Mouse (Mus musculus) neural tube, embryonic 12.5 days (tissue): ENCODE data around the gene Tas2r138. TPM values are rescaled to one million over a fixed set of nuclear protein-coding genes. Genes with fewer than 3 reads are reported as not detected.
"Not testable (repeated sequence)": the region's sequence is repeated elsewhere in the genome, so short reads cannot be mapped to it uniquely, and the experiment has no call there.

Experiments
- ATAC-seq: fragments of 200-750 bp; cut with Nextera tagmentation; 2 replicates; pipeline ENCODE4 v1.8.0; 2017; ENCODE audit warnings: low read depth, mild to moderate bottlenecking, moderate TSS enrichment, moderate library complexity; ENCODE audit not compliant: low FRiP score
- H3K27ac ChIP-seq: fragments of 300-500 bp; sonication (generic); 2 replicates; pipeline ENCODE4 v1.5.1; 2016
- H3K27me3 ChIP-seq: fragments of 300-500 bp; sonication (generic); replicated peaks from 2 replicates; pipeline ENCODE4 v1.6.1; 2016; ENCODE audit warnings: mild to moderate bottlenecking
- H3K36me3 ChIP-seq: fragments of 300-500 bp; sonication (generic); 2 replicates; pipeline ENCODE4 v1.6.1; 2016; ENCODE audit warnings: mild to moderate bottlenecking
- H3K4me1 ChIP-seq: fragments of 300-500 bp; sonication (generic); 2 replicates; pipeline ENCODE4 v1.6.1; 2016
- H3K4me2 ChIP-seq: fragments of 300-500 bp; sonication (generic); replicated peaks from 2 replicates; pipeline ENCODE4 v1.6.1; 2016; ENCODE audit warnings: mild to moderate bottlenecking
- H3K4me3 ChIP-seq: fragments of 300-500 bp; sonication (generic); 2 replicates; pipeline ENCODE4 v1.5.1; 2016
- H3K9ac ChIP-seq: fragments of 300-500 bp; sonication (generic); 2 replicates; pipeline ENCODE4 v1.6.1; 2016; ENCODE audit warnings: mild to moderate bottlenecking
- H3K9me3 ChIP-seq: fragments of 300-500 bp; sonication (generic); 2 replicates; pipeline ENCODE4 v1.6.1; 2016; ENCODE audit warnings: mild to moderate bottlenecking
- WGBS: fragments of 180-500 bp; shearing (Covaris S2); methylation state at CpG from one replicate; pipeline ENCODE4 v1.1.7; 2016; 5-methylcytosine and 5-hydroxymethylcytosine counted together
- polyA plus RNA-seq: library from polyadenylated mRNA; unstranded; fragments of >200 nt; fragmentation: Nextera tagmentation; extraction: Ambion mirVana; gene quantifications from 2 replicates; pipeline ENCODE4 v1.2.1, GENCODE M21; 2016

The Tas2r138 gene
- polyA plus RNA-seq, 1 experiment from 2014 or later = not detected

DNA sequence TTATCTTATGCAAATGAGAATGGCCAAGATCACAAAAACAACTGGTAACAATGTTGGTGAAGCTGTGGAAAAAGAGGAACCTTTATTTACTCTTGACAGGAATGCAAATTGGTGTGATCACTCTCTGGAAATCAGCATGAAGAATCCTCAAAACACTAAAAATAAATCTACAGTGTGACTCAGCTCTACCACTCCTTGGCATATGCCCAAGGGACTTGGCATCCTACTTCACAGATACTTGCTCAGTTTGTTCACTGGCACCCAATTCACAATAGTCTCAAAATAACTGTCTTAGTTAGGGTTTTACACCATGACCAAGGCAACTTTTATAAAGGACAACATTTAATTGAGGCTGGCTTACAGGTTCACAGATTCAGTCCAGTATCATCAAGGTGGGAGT is 5.7 kb downstream of the Tas2r138 start:
- Histone ChIP-seq H3K36me3 (no peaks in the 10 kb centered on the region), H3K27ac (no peak overlapping the region), H3K4me2 (no peak overlapping the region), H3K9me3 (no peaks in the 10 kb centered on the region), H3K9ac (no peak overlapping the region), H3K4me3 (no peak overlapping the region), H3K27me3 (no peaks in the 10 kb centered on the region), H3K4me1 (no peaks in the 10 kb centered on the region)
- ATAC-seq = no peak

DNA sequence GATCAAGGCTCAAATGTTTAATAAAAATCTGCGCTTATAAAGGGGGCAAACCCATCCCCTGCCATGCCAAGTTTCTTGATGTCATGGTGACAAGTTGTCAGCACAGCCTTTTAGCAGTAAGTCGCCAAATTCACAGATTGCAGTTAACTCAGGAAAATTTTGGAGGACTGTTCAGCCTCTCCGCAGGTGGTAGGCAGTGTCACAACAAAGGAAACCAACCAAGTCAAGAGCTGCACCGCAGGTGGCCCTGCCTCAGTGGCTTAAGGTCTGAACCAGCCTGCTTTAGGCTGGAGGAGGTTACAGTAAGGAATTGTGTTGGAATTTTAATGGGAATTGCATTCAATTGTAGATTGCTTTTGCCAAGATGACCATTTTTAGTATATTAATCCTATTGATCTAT is 14.6 kb downstream of the Tas2r138 start:
- 29% methylated on average over 4 of the region's 4 CpGs for WGBS
- H3K4me3 ChIP-seq, H3K27ac ChIP-seq, H3K27me3 ChIP-seq, ATAC-seq, H3K9me3 ChIP-seq, H3K4me2 ChIP-seq, H3K36me3 ChIP-seq, H3K9ac ChIP-seq, H3K4me1 ChIP-seq: not testable (repeated sequence)

DNA sequence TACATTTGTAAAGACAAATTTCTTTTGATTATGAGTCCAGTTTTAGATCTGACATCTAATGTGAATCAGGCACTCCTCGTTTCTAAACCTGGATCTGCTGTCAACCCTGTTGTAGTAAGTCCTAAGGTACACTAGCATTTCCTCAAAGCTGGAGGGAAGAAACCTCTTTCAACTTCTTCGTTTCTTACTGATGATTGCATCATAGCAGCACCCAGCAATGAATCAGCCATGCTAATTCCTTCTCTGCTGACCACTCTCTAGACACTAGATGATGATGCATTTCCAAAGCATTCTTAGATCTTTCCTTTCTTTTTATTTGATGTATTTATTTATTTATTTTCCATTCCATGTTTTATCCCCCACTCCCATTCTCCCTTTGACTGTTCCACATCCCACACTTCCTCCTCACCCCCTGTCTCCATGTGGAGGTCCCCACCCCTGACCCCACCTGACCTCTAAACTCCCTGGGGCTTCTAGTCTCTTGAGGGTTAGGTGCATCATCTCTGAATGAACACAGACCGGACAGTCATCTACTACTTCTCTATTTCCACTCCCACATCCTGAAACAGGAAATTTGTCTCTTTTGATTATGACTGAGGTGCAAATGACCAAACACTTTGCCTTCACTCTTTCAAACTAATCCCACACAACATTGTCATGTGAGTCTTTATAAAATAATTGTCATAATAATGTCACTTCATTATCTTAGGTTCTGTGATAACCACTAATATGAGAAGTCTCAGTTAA is 18.1 kb downstream of the Tas2r138 start:
- no peaks in the 10 kb centered on the region for H3K9me3 ChIP-seq
- no peak for ATAC-seq
- no peaks in the 10 kb centered on the region for H3K27me3 ChIP-seq
- H3K27ac ChIP-seq = no peak overlapping the region
- H3K9ac ChIP-seq = no peak overlapping the region
- no peaks in the 10 kb centered on the region for H3K36me3 ChIP-seq
- no peaks in the 10 kb centered on the region for H3K4me1 ChIP-seq
- no peak overlapping the region for H3K4me2 ChIP-seq
- 75% methylated on average over 3 of the region's 3 CpGs for WGBS
- H3K4me3 ChIP-seq = no peak overlapping the region

DNA sequence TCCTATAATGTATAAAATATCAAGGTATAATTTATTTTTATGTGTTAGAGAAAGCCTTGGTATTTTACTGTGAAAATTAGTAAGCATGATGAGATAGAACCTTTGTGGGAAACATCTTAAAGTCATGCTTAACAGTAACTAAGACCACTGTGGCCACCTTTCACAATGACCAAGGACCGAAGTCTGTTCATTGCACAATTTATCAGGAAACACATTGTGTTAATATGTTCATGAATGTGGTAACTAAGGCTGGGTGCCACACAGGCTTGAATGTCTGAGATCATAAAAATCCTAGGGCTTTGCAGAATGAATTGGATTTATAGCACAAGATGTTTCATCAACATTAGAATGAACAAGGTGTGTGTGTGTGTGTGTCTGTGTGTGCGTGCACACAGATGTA is 24.8 kb downstream of the Tas2r138 start:
- H3K9me3 ChIP-seq = no peaks in the 10 kb centered on the region
- H3K4me1 ChIP-seq = no peaks in the 10 kb centered on the region
- H3K4me3 ChIP-seq = no peak overlapping the region
- H3K36me3 ChIP-seq = no peaks in the 10 kb centered on the region
- ATAC-seq = no peak
- no peak overlapping the region for H3K9ac ChIP-seq
- H3K4me2 ChIP-seq = no peak overlapping the region
- no peak overlapping the region for H3K27ac ChIP-seq
- WGBS = 91% methylated on average over 2 of the region's 2 CpGs
- no peaks in the 10 kb centered on the region for H3K27me3 ChIP-seq

DNA sequence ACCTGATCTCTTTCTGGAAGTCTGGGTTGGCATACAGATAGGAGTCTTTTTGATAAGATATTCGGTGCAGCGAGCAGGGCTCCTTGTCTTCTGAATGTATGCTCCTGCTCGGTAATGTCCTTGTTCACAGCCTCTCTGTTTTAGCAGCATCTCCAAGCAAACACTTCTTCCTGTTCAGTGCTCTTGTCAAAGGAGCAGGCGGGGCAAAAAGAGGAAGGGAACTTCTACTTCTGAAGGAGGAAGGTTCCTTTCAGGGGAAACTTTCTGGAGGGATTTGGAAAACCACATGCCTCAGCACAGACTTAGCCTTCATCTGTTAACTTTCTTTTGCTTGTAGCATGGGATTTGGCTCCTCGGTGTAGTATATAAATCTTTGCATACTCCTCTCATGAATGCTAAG is 27.5 kb downstream of the Tas2r138 start, which contains the start of gene Clec5a:
Gene Clec5a (minus strand): TSS at position 177 of the 400 bp plus-strand sequence.
- no peak within 1 kb of the TSS for H3K4me3 ChIP-seq
- 82% methylated on average over 5 of the region's 5 CpGs for WGBS
- no peaks in the 10 kb centered on the region for H3K36me3 ChIP-seq
- H3K9ac ChIP-seq = no peak within 1 kb of the TSS
- no peak within 1 kb of the TSS for H3K4me2 ChIP-seq
- no peak for ATAC-seq
- no peaks in the 10 kb centered on the region for H3K27me3 ChIP-seq
- H3K9me3 ChIP-seq = no peaks in the 10 kb centered on the region
- H3K27ac ChIP-seq = no peak within 1 kb of the TSS
- no peaks in the 10 kb centered on the region for H3K4me1 ChIP-seq

DNA sequence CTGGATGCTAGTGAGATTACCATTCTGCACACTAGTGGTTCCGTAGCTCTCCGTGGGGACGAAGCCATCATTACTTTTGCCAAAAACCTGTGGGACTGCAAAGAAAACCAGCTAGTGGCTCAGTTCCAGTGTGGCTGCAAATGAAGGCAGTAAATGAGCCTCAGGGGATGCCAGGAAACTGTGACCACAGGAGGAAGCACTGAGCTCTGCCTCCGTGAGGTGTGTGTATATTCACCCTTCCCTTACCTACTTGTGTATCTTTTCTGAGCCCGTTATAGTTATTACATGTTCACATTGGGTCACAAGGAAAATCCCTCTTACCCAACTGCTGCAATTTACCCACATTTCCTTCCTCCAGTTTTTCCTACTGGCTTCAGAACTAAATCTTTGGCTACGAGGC is 28.8 kb downstream of the Tas2r138 start:
- no peaks in the 10 kb centered on the region for H3K4me1 ChIP-seq
- H3K9ac ChIP-seq = no peak overlapping the region
- no peak for ATAC-seq
- no peaks in the 10 kb centered on the region for H3K9me3 ChIP-seq
- H3K27ac ChIP-seq = no peak overlapping the region
- H3K4me3 ChIP-seq = no peak overlapping the region
- WGBS = 85% methylated on average over 6 of the region's 6 CpGs
- no peaks in the 10 kb centered on the region for H3K27me3 ChIP-seq
- no peak overlapping the region for H3K4me2 ChIP-seq
- H3K36me3 ChIP-seq = no peaks in the 10 kb centered on the region

DNA sequence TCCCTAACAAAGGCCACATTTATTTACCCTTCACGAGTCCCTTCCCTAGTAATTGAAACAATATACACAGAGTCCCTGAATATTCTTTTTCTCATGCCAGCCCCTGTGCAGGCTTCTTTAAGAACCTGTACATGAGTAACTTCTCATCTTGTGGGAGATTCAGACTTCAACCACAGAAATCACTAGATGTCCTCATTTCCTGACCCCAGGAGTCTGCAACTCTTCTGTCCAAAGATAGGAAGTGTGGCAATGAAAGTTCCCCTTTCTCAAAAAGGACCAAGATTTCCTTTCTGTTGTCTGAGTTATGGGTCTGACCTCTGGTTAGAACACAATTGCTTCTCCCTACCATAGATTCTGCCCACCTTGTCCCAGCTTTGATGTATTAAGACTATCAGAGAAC is 36.8 kb downstream of the Tas2r138 start:
- Histone ChIP-seq H3K4me2 (no peak overlapping the region), H3K4me1 (no peaks in the 10 kb centered on the region), H3K36me3 (no peaks in the 10 kb centered on the region), H3K9ac (no peak overlapping the region), H3K27me3 (no peaks in the 10 kb centered on the region), H3K27ac (no peak overlapping the region), H3K4me3 (no peak overlapping the region), H3K9me3 (no peaks in the 10 kb centered on the region)
- WGBS = 80% methylated on average over 1 of the region's 1 CpGs
- no peak for ATAC-seq

DNA sequence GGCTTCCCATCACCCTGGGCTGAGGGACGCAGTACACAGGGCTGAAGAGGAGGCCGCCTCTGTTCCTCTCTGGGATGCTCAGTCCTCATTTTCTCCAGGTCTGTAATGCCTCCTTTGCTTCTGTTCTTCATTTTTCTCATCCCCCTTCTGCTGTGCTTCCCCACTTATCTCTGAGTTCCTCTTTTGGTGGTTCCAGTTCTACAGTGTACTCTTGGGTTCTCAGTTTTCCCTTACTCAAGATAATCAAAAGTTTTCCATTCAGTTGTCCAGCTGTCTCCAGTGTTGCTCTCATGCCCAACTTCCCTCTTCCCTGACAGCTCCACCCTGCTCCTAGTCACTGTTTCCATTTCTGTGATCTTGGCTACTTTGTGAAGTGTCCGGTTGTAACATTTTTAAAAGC is 39.5 kb downstream of the Tas2r138 start:
- Histone ChIP-seq H3K4me1 (no peaks in the 10 kb centered on the region), H3K9me3 (no peaks in the 10 kb centered on the region), H3K4me2 (no peak overlapping the region), H3K36me3 (no peaks in the 10 kb centered on the region), H3K27me3 (no peaks in the 10 kb centered on the region), H3K9ac (no peak overlapping the region), H3K4me3 (no peak overlapping the region), H3K27ac (no peak overlapping the region)
- ATAC-seq = no peak
- 86% methylated on average over 3 of the region's 3 CpGs for whole genome bisulfite sequencing

DNA sequence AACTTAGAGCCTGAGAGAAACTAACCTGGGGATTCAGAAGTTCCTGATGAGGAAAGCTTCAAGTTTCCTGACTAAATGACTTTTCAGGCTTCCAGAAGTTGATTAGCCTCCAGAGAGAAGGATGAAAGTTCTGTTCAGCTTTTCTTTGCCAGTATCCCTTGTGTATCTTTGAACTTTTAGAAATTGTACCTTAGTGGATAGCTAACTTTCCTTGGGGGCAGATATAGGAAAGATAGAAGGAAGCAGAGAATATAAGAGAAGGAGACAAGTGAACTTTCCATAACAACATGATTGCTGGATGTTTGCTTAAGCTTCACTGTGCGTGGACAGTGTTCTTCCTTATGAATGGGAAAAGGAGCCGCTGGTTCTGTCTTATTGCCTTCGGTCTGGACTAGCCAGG is 43.9 kb downstream of the Tas2r138 start, which contains the start of gene Olfr460:
Gene Olfr460 (plus strand): TSS at position 301 of the 400 bp plus-strand sequence.
- Histone ChIP-seq H3K4me2 (no peak within 1 kb of the TSS), H3K9ac (no peak within 1 kb of the TSS), H3K36me3 (no peaks in the 10 kb centered on the region), H3K27me3 (no peaks in the 10 kb centered on the region), H3K4me1 (no peaks in the 10 kb centered on the region), H3K4me3 (no peak within 1 kb of the TSS), H3K27ac (no peak within 1 kb of the TSS), H3K9me3 (no peaks in the 10 kb centered on the region)
- no peak for ATAC-seq
- WGBS = 83% methylated on average over 3 of the region's 3 CpGs

Other genes starting within 250 kb of the Tas2r138 start
- 16.5 and 21.7 TPM in 2 replicates for gene E330009J07Rik, start 177.2 kb downstream of the Tas2r138 start, polyA plus RNA-seq
- gene Wee2, start 174.2 kb downstream of the Tas2r138 start, polyA plus RNA-seq = 0.09 TPM in 1 of 2 replicates, not detected in the other
- gene Ssbp1, start 142.0 kb downstream of the Tas2r138 start, polyA plus RNA-seq = 147 and 156 TPM in 2 replicates
- gene Tas2r137, start 122.1 kb downstream of the Tas2r138 start, polyA plus RNA-seq = not detected in 2 replicates
- gene Tas2r108, start 119.8 kb downstream of the Tas2r138 start, polyA plus RNA-seq = not detected in 2 replicates
- gene Prss37, start 93.8 kb downstream of the Tas2r138 start, polyA plus RNA-seq = not detected in 2 replicates
- 0.06 TPM in 1 of 2 replicates, not detected in the other for gene Olfr461, start 58.3 kb downstream of the Tas2r138 start, polyA plus RNA-seq
- not detected in 2 replicates for gene Olfr460, start 43.8 kb downstream of the Tas2r138 start, polyA plus RNA-seq
- gene Clec5a, start 27.5 kb downstream of the Tas2r138 start, polyA plus RNA-seq = 0.34 and 1.1 TPM in 2 replicates
- 0.05 and 0.20 TPM in 2 replicates for gene Mgam, start 15.5 kb upstream of the Tas2r138 start, polyA plus RNA-seq